10 mouse cellular contexts compared by ENCODE assay signal in the genomic region with DNA sequence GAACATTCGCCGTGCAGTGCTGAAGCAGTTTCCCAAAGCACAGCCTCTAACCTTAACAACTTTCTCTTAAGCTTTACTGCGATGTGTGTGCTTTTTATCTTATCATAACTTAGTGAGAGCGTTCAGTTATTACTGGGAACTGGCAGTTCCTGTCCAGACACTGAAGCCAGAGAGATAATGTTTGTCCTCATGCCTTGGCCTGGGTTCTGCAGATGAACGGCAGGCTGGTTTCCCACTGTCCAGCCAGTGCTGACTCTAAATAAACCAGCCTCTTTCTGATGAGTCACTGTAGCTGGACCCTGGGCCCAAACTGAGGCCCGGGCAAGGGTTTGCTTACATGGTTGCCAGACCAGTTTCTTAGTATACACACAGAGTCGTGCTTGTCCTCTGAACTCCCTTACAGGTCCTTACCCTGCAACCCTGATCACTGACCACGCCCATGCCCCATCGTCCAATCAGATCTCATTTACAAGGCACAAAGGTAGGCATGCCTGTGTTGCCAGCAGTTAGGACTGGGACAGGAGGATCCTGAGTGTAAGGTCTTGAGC. TPM values are rescaled to one million over a fixed set of nuclear protein-coding genes. Genes with fewer than 3 reads are reported as not detected.
DNase-seq lines count a peak whose midpoint lies in the region; ATAC-seq and TF ChIP-seq lines count a peak whose summit lies in the region.
"Had no signal": no experiment of that assay in that cellular context is flagged by ENCODE, and none has a peak within 500 bp of the region (broad histone marks: within the 10 kb centered on the region; RNA-seq: fewer than 3 reads in every experiment).

No protein-coding gene starts in this region.

- TF ChIP-seq POLR2A in lung, adult 2 months (IDR thresholded peaks at IDR 0.05; ENCODE audit: borderline replicate concordance, extremely low read depth, low read depth, low read length): no peak
- no peak for TF ChIP-seq POLR2A in thymus, adult 2 months (IDR thresholded peaks at IDR 0.05; ENCODE audit: control insufficient read depth, extremely low read depth, insufficient read depth, low read length, poor library complexity)

- no peaks in the 10 kb centered on the region for H3K4me1 ChIP-seq in lung, embryonic 16.5 days (replicated peaks; ENCODE audit: control insufficient read depth, insufficient read depth, low read length)
- H3K4me1 ChIP-seq in lung, adult 2 months (ENCODE audit: control insufficient read depth, insufficient read depth, low read length): no peaks in the 10 kb centered on the region
- peaks cover 16% of the 10 kb centered on the region for H3K4me1 ChIP-seq in liver, embryonic 11.5 days (replicated peaks; ENCODE audit: control insufficient read depth, insufficient read depth, low read length)
- H3K4me1 ChIP-seq in forebrain, postnatal 0 days (ENCODE audit: insufficient read depth): no peaks in the 10 kb centered on the region
- H3K4me1 ChIP-seq in thymus, adult 2 months (replicated peaks; ENCODE audit: control insufficient read depth, insufficient read depth, low read length): no peaks in the 10 kb centered on the region

- H3K4me3 ChIP-seq in lung, embryonic 16.5 days (ENCODE audit: low read length): no peak overlapping the region
- H3K4me3 ChIP-seq in lung, adult 2 months (replicated peaks; ENCODE audit: extremely low read depth, low read depth, low read length): no peak overlapping the region
- peak overlapping the region; percentile 24 for H3K4me3 ChIP-seq in liver, embryonic 11.5 days (ENCODE audit: low read depth, low read length)
- H3K4me3 ChIP-seq in forebrain, postnatal 0 days (ENCODE audit: low read depth, low read length): no peak overlapping the region
- no peak overlapping the region for H3K4me3 ChIP-seq in thymus, adult 2 months (ENCODE audit: control insufficient read depth, insufficient read depth, low read length)

- ATAC-seq in lung, embryonic 16.5 days (ENCODE audit: low read depth): peak; percentile 57
- ATAC-seq in liver, embryonic 11.5 days (replicated peaks; ENCODE audit: low FRiP score): peak; percentile 96
- no peak for ATAC-seq in forebrain, postnatal 0 days
- ATAC-seq in inflammation-experienced regulatory T-cells, adult 6 months: no peak

- no peaks in the 10 kb centered on the region for H3K36me3 ChIP-seq in lung, embryonic 16.5 days (ENCODE audit: control insufficient read depth, insufficient read depth, low read length)
- H3K36me3 ChIP-seq in liver, embryonic 11.5 days (ENCODE audit: control insufficient read depth, insufficient read depth, low read length): no peaks in the 10 kb centered on the region
- H3K36me3 ChIP-seq in forebrain, postnatal 0 days (ENCODE audit: insufficient read depth): no peaks in the 10 kb centered on the region
- H3K36me3 ChIP-seq in thymus, adult 2 months (ENCODE audit: control insufficient read depth, insufficient read depth, low read length): no peaks in the 10 kb centered on the region

- whole genome bisulfite sequencing in lung, embryonic 16.5 days: 39% methylated on average over 9 of the region's 9 CpGs
- WGBS in lung, adult 2 months: 44% methylated on average over 9 of the region's 9 CpGs
- WGBS in liver, embryonic 11.5 days: 30% methylated on average over 9 of the region's 9 CpGs
- WGBS in forebrain, postnatal 0 days: 80% methylated on average over 9 of the region's 9 CpGs
- WGBS in thymus, adult 2 months: 91% methylated on average over 9 of the region's 9 CpGs

- no peak for TF ChIP-seq CTCF in lung, adult 2 months (IDR thresholded peaks at IDR 0.05; ENCODE audit: insufficient read depth, low read length)
- TF ChIP-seq CTCF in forebrain, postnatal 0 days (IDR thresholded peaks at IDR 0.05; ENCODE audit: low read depth): no peak
- no peak for TF ChIP-seq CTCF in thymus, adult 2 months (IDR thresholded peaks at IDR 0.05; ENCODE audit: borderline replicate concordance, control insufficient read depth, extremely low read depth, insufficient read depth, low read length, poor library complexity)

- no peak overlapping the region for H3K27ac ChIP-seq in lung, embryonic 16.5 days (ENCODE audit: low read length)
- peak overlapping the region; percentile 95 for H3K27ac ChIP-seq in liver, embryonic 11.5 days (ENCODE audit: low read depth, low read length)
- H3K27ac ChIP-seq in forebrain, postnatal 0 days (ENCODE audit: low read depth, low read length): no peak overlapping the region
- no peak overlapping the region for H3K27ac ChIP-seq in thymus, adult 2 months (ENCODE audit: control insufficient read depth, insufficient read depth, low read length)

- H3K9ac ChIP-seq in lung, embryonic 16.5 days (ENCODE audit: low read length): no peak overlapping the region
- peak overlapping the region; percentile 53 for H3K9ac ChIP-seq in liver, embryonic 11.5 days (ENCODE audit: low read depth, low read length)
- H3K9ac ChIP-seq in forebrain, postnatal 0 days: no peak overlapping the region
- H3K9ac ChIP-seq: lung, embryonic 14.5 days had no signal

- no peak overlapping the region for H3K4me2 ChIP-seq in lung, embryonic 16.5 days (ENCODE audit: low read depth, low read length)
- peak overlapping the region; percentile 61 for H3K4me2 ChIP-seq in liver, embryonic 11.5 days
- no peak overlapping the region for H3K4me2 ChIP-seq in forebrain, postnatal 0 days (ENCODE audit: low read depth)
- H3K4me2 ChIP-seq: lung, embryonic 14.5 days had no signal

- no peaks in the 10 kb centered on the region for H3K9me3 ChIP-seq in lung, embryonic 16.5 days (ENCODE audit: control insufficient read depth, low read length)
- peaks cover 3% of the 10 kb centered on the region for H3K9me3 ChIP-seq in liver, embryonic 11.5 days (ENCODE audit: control insufficient read depth, low read length)
- 0 out of 2 replicates have a peak, but pooled peaks cover 4% of the 10 kb centered on the region for H3K9me3 ChIP-seq in forebrain, postnatal 0 days (ENCODE audit: low read length)

- no peak for DNase-seq in lung, adult 2 months
- peak; percentile 99 for DNase-seq in heart, adult 11 months
- peak; percentile 73 for DNase-seq in liver, embryonic 11.5 days (ENCODE audit: low spot score)
- peak; percentile 64 for DNase-seq in testis, postnatal 10 days (ENCODE audit: low spot score)
- no peak for DNase-seq in forebrain, postnatal 0 days
- no peak for DNase-seq in thymus, adult 2 months
- DNase-seq: lung, embryonic 14.5 days; thymus, postnatal 14 days had no signal

- H3K27me3 ChIP-seq in lung, embryonic 16.5 days (ENCODE audit: control insufficient read depth, insufficient read depth, low read depth, low read length): no peaks in the 10 kb centered on the region
- H3K27me3 ChIP-seq in liver, embryonic 11.5 days (replicated peaks; ENCODE audit: control insufficient read depth, insufficient read depth, low read length): no peaks in the 10 kb centered on the region
- no peaks in the 10 kb centered on the region for H3K27me3 ChIP-seq in forebrain, postnatal 0 days (ENCODE audit: insufficient read depth, low read length)
- no peaks in the 10 kb centered on the region for H3K27me3 ChIP-seq in thymus, adult 2 months (ENCODE audit: control insufficient read depth, insufficient read depth, low read length)

RNA-seq across cellular contexts. Expression of a gene that starts 11.3 kb away (rescaled TPM):
- polyA plus RNA-seq in lung, embryonic 16.5 days (2015; fragmentation: Nextera tagmentation; extraction: Ambion mirVana): 9.8 and 11.3 TPM in 2 replicates
- polyA plus RNA-seq in lung, adult 2 months (2012; rRNA removed): 10.9 and 21.5 TPM in 2 replicates
- 4.4 and 4.6 TPM in 2 replicates for polyA plus RNA-seq in liver, embryonic 11.5 days (2014; fragmentation: Nextera tagmentation; extraction: Ambion mirVana)
- total RNA-seq in forebrain, postnatal 0 days (2014; rRNA removed): 33.7 and 37.5 TPM in 2 replicates
- 11.0 and 11.5 TPM in 2 replicates for polyA plus RNA-seq in forebrain, postnatal 0 days (2015; fragmentation: Nextera tagmentation; extraction: Ambion mirVana)
- polyA plus RNA-seq in inflammation-experienced regulatory T-cells, adult 6 months (2017; shearing (Covaris generic)): 10 to 100 TPM in 2 of 3 experiments, 1 to 10 TPM in 1; 8.7 to 15.9 (median 12.1) TPM
- polyA plus RNA-seq in thymus, adult 2 months (2012; rRNA removed): 31.0 and 34.0 TPM in 2 replicates

RNA-seq across cellular contexts. Expression of a gene that starts 26.1 kb away (rescaled TPM):
- 49.0 and 53.2 TPM in 2 replicates for polyA plus RNA-seq in lung, embryonic 16.5 days (2015; fragmentation: Nextera tagmentation; extraction: Ambion mirVana)
- polyA plus RNA-seq in lung, adult 2 months (2012; rRNA removed): 6.2 and 14.9 TPM in 2 replicates
- 130 and 136 TPM in 2 replicates for polyA plus RNA-seq in liver, embryonic 11.5 days (2014; fragmentation: Nextera tagmentation; extraction: Ambion mirVana)
- 73.9 and 75.1 TPM in 2 replicates for total RNA-seq in forebrain, postnatal 0 days (2014; rRNA removed)
- 35.0 and 38.0 TPM in 2 replicates for polyA plus RNA-seq in forebrain, postnatal 0 days (2015; fragmentation: Nextera tagmentation; extraction: Ambion mirVana)
- 10 to 100 TPM; 49.4 to 80.0 (median 63.0) TPM for polyA plus RNA-seq in inflammation-experienced regulatory T-cells, adult 6 months (2017; shearing (Covaris generic))
- 10.0 and 11.4 TPM in 2 replicates for polyA plus RNA-seq in thymus, adult 2 months (2012; rRNA removed)

Comparison
In these comparisons a context has a peak if more than half of its experiments do, and no peak if none do; other contexts are left out.
1. ATAC-seq: peak in lung, embryonic 16.5 days (single experiment) and liver, embryonic 11.5 days (single experiment); none in forebrain, postnatal 0 days (single experiment) and inflammation-experienced regulatory T-cells, adult 6 months (single experiment).
2. DNase-seq: peak in heart, adult 11 months (single experiment), liver, embryonic 11.5 days (single experiment) and testis, postnatal 10 days (single experiment); none in lung, adult 2 months (single experiment), forebrain, postnatal 0 days (single experiment) and thymus, adult 2 months (single experiment).